In genomic region chr12:3210181-3210580, GRCm38 (mm10) we compare ENCODE assay signal across 19 mouse cellular contexts.
A peak's percentile ranks its signal among the peaks of the same experiment; 100 is the strongest.
DNase-seq lines count a peak whose midpoint lies in the region; ATAC-seq and TF ChIP-seq lines count a peak whose summit lies in the region.
"Had no signal": no experiment of that assay in that cellular context is flagged by ENCODE, and none has a peak within 500 bp of the region (broad histone marks: within the 10 kb centered on the region; RNA-seq: fewer than 3 reads in every experiment).

No protein-coding gene starts in this region.

- ATAC-seq in heart, embryonic 11.5 days (replicated peaks; ENCODE audit: insufficient number of reproducible peaks, low FRiP score, low TSS enrichment): no peak
- ATAC-seq in stomach, postnatal 0 days (ENCODE audit: low FRiP score, low TSS enrichment): no peak
- ATAC-seq in frontal cortex, adult (ENCODE audit: low TSS enrichment): no peak
- ATAC-seq: liver, postnatal 0 days; midbrain, embryonic 13.5 days had no signal

- no peaks in the 10 kb centered on the region for H3K4me1 ChIP-seq in heart, adult 2 months (ENCODE audit: control insufficient read depth, insufficient read depth, low read length)
- H3K4me1 ChIP-seq in heart, embryonic 11.5 days (ENCODE audit: control insufficient read depth, insufficient read depth, low read length): no peaks in the 10 kb centered on the region
- H3K4me1 ChIP-seq in stomach, postnatal 0 days (replicated peaks; ENCODE audit: control insufficient read depth, insufficient read depth): no peaks in the 10 kb centered on the region
- H3K4me1 ChIP-seq: embryonic facial prominence, embryonic 12.5 days; limb, embryonic 13.5 days; midbrain, embryonic 13.5 days had no signal

- no peak for TF ChIP-seq EP300 in heart, adult 2 months (IDR thresholded peaks at IDR 0.05; ENCODE audit: insufficient read depth, low read depth, low read length)
- no peak for TF ChIP-seq EP300 in stomach, postnatal 0 days (optimal IDR thresholded peaks at IDR 0.05)

- H3K4me2 ChIP-seq in heart, embryonic 11.5 days: no peak overlapping the region
- H3K4me2 ChIP-seq in stomach, postnatal 0 days (replicated peaks; ENCODE audit: low read depth): no peak overlapping the region
- H3K4me2 ChIP-seq: embryonic facial prominence, embryonic 12.5 days; hindbrain, embryonic 14.5 days; limb, embryonic 13.5 days; midbrain, embryonic 13.5 days had no signal

- TF ChIP-seq POLR2A in heart, adult 2 months (IDR thresholded peaks at IDR 0.05; ENCODE audit: insufficient read depth, low read depth, low read length): no peak

- peak; percentile 17; the same call in 1 of the 2 replicates for TF ChIP-seq CTCF in heart, adult 2 months (IDR thresholded peaks at IDR 0.05)
- TF ChIP-seq CTCF in stomach, postnatal 0 days (IDR thresholded peaks at IDR 0.05; ENCODE audit: low read depth): peak; percentile 37

- H3K9ac ChIP-seq in heart, adult 2 months (ENCODE audit: low read depth, low read length): no peak overlapping the region
- no peak overlapping the region for H3K9ac ChIP-seq in heart, embryonic 11.5 days (ENCODE audit: low read depth, low read length)
- H3K9ac ChIP-seq in stomach, postnatal 0 days (ENCODE audit: low read length): no peak overlapping the region
- H3K9ac ChIP-seq: embryonic facial prominence, embryonic 12.5 days; hindbrain, embryonic 14.5 days; limb, embryonic 13.5 days; liver, postnatal 0 days; midbrain, embryonic 13.5 days had no signal

- intact Hi-C loops in heart, adult 2 months (cut with DNase I): no loop called here
- intact Hi-C loops in left cerebral cortex, postnatal 25 days (cut with DNase I): no loop called here

- no peak for DNase-seq in heart, adult 2 months
- peak; percentile 3 for DNase-seq in lung, postnatal 10 days
- no peak for DNase-seq in lung, postnatal 14 days
- peak; percentile 44 for DNase-seq in ZHBTc4 (ENCODE audit: low read depth, low spot score)
- no peak for DNase-seq in stomach, postnatal 0 days (ENCODE audit: low spot score)
- DNase-seq in left cerebral cortex, postnatal 25 days (ENCODE audit: low spot score in 2 of 2): no peak
- DNase-seq: B cell, adult 2 months; cerebellum, adult 11-12 months; kidney, adult 11 months; liver, postnatal 0 days; thymus, postnatal 4 days had no signal

- 33% methylated on average over 2 of the region's 2 CpGs for WGBS in heart, adult 2 months
- 46% methylated on average over 2 of the region's 2 CpGs for WGBS in heart, embryonic 11.5 days (ENCODE audit: insufficient replicate concordance)
- WGBS in stomach, postnatal 0 days: 58% methylated on average over 2 of the region's 2 CpGs

- no peak overlapping the region for H3K4me3 ChIP-seq in heart, adult 2 months
- H3K4me3 ChIP-seq in heart, embryonic 11.5 days (ENCODE audit: low read depth, low read length): no peak overlapping the region
- no peak overlapping the region for H3K4me3 ChIP-seq in stomach, postnatal 0 days (ENCODE audit: low read depth, low read length)
- H3K4me3 ChIP-seq: embryonic facial prominence, embryonic 12.5 days; limb, embryonic 13.5 days; midbrain, embryonic 13.5 days; myocyte had no signal

- H3K36me3 ChIP-seq in heart, adult 2 months (ENCODE audit: control insufficient read depth, insufficient read depth, low read length): no peaks in the 10 kb centered on the region
- H3K36me3 ChIP-seq in heart, embryonic 11.5 days (ENCODE audit: control insufficient read depth, insufficient read depth, low read length): no peaks in the 10 kb centered on the region
- no peaks in the 10 kb centered on the region for H3K36me3 ChIP-seq in stomach, postnatal 0 days (ENCODE audit: control insufficient read depth, insufficient read depth, low read length)
- H3K36me3 ChIP-seq: embryonic facial prominence, embryonic 12.5 days; limb, embryonic 13.5 days; midbrain, embryonic 13.5 days had no signal

- no peaks in the 10 kb centered on the region; the same call in 1 of the 2 replicates for H3K27me3 ChIP-seq in heart, adult 2 months (ENCODE audit: control insufficient read depth, insufficient read depth, low read length)
- no peaks in the 10 kb centered on the region for H3K27me3 ChIP-seq in heart, embryonic 11.5 days (ENCODE audit: control insufficient read depth, insufficient read depth, low read length)
- no peaks in the 10 kb centered on the region for H3K27me3 ChIP-seq in stomach, postnatal 0 days (ENCODE audit: control insufficient read depth, insufficient read depth, low read length)
- H3K27me3 ChIP-seq: embryonic facial prominence, embryonic 12.5 days; limb, embryonic 13.5 days; midbrain, embryonic 13.5 days had no signal

- no peaks in the 10 kb centered on the region for H3K9me3 ChIP-seq in heart, embryonic 11.5 days (replicated peaks; ENCODE audit: control insufficient read depth, low read length)
- H3K9me3 ChIP-seq in stomach, postnatal 0 days (ENCODE audit: control insufficient read depth, low read length): no peaks in the 10 kb centered on the region
- H3K9me3 ChIP-seq: embryonic facial prominence, embryonic 12.5 days; midbrain, embryonic 13.5 days had no signal

- no peaks in the 10 kb centered on the region for H3K79me2 ChIP-seq in heart, adult 2 months (replicated peaks; ENCODE audit: control insufficient read depth, insufficient read depth, low read length)

- no peak overlapping the region for H3K27ac ChIP-seq in heart, adult 2 months
- H3K27ac ChIP-seq in heart, embryonic 11.5 days (ENCODE audit: low read depth, low read length): no peak overlapping the region
- no peak overlapping the region for H3K27ac ChIP-seq in stomach, postnatal 0 days (replicated peaks)
- H3K27ac ChIP-seq: embryonic facial prominence, embryonic 12.5 days; hindbrain, embryonic 14.5 days; limb, embryonic 13.5 days; macrophage; midbrain, embryonic 13.5 days had no signal

Comparison
In these comparisons a context has a peak if more than half of its experiments do, and no peak if none do; other contexts are left out.
1. DNase-seq: peak in lung, postnatal 10 days (single experiment) and ZHBTc4 (single experiment); none in heart, adult 2 months (0 of 2), lung, postnatal 14 days (single experiment), stomach, postnatal 0 days (single experiment) and left cerebral cortex, postnatal 25 days (0 of 2).